Mouse (Mus musculus) heart, adult 9 months (tissue): ENCODE measurements at regions not wholly inside any gene's neighbourhood (a gene's known extent, or its start where the extent isn't known, plus 50 kb on each side); places are given as distances from the start of the nearest gene placed in this dataset.

Source experiments
- DNase-seq, 2 experiments: peaks; one replicate each; pipeline ENCODE4 v3.0.0; 2022; ENCODE audit warnings: low spot score in 2 of 2

DNA sequence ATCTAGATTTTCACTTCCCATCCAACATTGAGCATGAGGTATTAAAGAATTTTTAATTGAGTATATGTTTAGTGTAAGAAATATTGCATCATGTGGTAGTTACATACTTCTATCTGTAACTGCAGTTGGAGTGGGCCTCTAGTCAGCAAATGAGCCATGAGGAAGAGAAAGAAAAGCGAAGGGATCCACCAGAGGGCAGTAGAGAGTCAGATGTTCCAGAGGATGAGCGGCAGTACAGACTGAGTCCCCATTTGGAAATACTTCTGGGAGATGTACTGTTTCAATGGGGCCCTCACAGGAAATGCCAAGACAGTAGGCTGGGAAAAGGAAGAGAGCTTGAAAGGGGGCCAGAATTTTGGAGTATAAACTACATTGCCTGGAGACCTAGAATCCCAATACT lies 221.2 kb downstream of the Myh15 start:
- DNase-seq: peak; percentile 5 to 47

DNA sequence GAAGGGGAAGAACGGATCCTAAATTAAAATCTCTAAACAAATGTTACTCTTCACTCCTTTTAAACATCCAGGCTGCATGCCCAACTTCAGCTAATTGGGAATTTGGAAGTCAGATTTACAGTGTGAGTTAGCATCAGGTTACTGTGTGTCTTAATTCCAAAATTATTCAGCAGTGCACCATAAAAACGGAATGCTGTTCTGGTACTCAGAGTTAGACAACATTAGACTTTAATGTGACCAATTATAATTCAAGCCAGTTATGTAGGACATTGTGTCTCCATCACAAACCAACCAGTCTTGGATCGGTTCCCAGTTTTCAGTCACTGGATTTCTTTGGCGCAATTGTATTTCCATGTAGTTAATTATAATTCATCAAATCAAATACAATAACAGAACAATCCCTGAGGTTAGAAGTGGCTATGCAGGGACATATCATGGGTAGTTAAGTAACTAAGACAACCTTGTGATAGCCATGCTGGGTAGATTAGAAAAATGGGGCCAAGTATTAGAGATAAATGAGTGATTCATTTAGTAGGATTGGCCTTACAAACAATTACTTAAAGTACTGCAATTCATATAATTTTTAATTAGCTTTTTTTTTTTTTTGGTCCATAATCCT lies 230.9 kb downstream of the Myh15 start:
- peak in 1 of 2 experiments; percentile 10 for DNase-seq

DNA sequence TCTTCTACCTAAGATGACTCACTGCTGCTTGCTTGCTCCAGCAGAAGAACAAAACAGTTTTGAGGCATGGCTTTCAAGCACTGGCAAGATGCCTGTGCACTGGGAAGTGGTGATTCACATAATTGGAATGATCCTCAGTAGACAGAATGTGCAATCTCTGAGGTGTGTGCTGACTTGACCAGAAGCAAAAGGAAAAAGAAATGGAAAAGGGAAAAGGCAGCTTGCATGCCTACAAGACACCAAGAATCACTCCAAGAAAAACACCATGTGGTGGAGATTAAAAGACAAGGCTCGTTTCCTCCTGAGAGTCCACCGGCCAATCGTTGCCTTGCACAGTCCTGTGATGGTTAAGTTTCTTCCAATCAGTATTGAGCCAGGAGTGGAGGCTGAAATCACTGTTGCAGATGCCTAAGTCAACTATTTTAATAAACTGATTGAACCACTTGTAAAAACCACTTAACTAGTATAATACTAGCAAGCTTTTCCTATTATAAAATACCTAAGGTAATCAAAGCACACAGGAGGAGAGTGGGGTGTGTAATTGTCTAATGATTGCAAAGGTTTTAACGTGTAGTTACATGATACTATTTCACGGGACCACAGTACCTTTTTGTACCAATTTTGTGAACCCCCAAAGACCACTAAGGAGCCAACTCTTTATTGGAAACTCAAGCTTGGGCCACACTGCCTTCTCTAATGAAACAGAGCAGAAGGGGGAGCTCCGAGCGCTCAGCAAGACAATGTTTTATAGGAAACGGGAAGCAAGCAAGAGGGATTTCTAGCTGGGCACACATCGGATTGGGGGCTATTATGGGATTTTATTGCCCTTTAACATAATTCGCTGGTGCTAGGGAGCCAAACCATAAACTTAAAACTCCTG lies 232.2 kb downstream of the Myh15 start:
- peak; percentile 15 to 32 for DNase-seq

DNA sequence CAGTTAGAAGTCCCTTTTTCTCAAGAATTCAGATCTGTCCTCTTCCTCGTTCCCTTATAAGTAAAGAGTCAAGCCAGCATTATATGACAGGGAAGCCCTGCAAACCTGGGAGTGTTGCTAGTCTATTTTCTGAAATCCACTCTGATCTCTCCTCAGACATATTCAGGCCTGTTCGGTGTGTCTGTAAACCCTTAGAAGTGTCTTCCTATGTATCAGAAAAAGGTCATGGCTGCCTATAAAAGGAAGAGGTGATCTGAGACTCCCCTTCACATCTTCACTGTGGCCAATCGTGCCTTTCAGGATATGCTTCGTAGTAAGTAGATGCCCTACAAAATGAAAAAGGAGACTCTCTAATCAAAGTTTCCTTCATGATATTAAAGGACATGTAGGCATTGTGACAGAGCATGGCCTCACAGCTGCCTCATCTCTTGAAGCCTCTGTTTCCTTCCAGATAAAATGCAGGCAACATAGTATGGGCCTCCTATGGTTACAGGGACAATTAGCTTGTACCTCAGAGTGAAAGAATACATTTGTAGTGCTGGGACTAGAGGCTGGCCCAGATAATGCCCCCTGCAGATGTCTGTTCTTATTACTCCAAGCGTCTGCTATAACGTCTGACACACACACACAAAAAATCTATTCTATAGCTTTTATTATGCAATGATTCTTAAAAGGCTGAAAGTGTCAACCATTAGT lies 246.5 kb downstream of the Myh15 start:
- DNase-seq: no peak

DNA sequence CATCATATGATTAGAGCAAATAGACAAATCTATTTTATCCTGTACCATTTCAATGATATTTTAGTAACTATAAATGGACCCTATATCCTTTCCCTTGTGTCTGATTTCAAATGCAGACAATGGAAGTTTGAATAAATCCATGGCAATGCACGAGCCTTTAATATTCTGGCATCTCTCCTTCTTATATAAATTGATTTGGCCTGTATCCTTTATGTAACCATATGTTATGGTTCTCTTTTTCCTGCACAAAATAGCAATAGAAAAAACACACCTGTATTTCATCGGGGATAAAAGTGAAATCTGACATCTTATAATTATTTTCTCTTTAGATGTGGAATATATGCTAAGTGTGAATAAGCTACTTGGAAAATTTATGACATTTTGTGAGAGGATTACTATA lies 247.1 kb downstream of the Myh15 start:
- no peak for DNase-seq

DNA sequence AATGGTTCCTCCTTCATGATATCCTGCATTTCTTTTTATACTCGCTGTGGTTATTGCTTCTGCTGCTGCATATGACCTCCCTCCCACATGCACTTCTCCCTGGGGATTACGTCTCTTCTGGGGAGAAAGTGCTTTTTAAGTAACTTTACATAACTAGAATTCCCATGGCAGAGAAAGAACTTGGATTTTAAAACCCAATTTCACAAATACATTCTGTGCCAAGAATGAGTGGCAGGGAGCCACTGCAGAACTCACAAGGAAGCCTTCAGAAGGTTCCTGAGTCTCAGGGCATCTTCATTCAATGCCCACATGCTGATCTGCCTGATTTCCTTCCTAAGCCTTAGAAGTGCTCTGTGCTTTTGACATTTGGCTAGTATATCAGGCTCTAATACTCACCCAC lies 259.8 kb downstream of the Myh15 start:
- DNase-seq: no peak

GRCm38 (mm10) chr16:49319047-49319678 lies 261.9 kb downstream of the Myh15 start:
- no peak for DNase-seq

DNA sequence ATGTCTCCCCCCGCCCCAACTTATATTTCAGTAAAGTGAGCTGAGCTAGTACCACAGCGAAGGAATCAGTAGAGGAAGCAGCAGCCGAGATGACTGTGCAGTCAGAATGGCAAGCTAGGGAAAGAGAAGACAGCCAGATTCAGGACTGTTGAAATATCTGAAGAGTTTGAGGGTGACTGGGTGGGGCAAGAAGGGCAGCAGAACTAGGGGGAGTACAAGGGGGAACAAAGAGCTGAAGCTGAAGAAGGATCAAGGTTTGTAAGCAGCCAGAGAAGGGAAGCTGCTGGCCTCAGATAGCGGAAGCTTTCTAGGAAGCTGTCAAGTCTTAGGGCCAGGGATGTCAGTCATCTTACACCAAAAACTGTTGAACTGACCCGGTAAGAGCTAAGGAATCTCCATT lies 262.5 kb downstream of the Myh15 start:
- DNase-seq: no peak

DNA sequence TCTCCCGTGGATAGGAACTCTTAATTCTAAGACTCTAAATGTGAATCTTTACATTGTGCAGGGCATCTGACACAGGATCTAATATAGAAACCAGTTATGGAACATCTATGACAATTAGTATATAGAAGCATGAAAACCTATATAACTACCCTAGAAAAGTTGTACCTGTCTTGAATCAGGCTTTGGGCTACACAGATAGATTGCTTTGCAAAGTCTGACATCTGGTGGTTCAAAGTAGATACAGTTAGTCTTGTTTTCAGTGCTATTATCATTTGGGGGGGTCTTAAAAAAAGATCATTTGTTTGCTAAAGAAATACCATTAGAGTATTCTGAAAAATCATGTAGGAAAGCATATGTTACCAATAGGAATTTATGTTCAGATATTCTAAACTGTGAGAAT lies 264.7 kb downstream of the Myh15 start:
- no peak for DNase-seq

DNA sequence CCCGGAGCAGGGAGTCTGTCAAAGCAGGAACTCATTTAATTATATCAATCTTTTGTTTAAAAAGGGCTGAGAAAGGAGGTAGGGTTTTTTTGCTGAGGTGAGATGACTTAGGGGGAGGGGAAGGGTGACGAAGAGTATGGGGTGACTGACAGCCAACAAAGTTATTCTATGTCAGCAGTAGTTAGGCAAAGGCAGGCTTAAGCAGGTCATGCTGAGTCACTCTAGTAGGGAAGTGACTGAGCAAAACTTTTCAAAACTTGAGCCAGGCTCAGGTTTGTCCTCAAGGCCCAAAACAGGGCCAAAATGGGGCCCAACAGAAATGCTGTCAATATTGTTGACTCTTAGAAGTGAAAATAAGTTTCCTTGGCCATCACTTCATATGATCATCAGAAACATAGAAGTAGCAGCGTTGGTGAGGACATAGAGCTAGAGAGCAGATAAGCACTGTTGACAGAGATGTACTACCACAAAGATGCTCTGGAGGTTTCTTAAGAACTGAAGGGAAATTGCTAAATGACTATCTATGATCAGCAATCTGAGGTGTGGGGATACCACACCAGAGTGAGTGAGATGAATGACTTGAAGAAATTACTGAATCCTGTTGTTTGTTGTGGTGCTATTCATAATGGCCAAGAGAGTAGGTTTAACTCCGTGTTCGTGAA lies 273.6 kb downstream of the Myh15 start:
- DNase-seq: no peak

GRCm38 (mm10) chr16:49332107-49332722 lies 274.9 kb downstream of the Myh15 start:
- peak; percentile 7 to 33 for DNase-seq

DNA sequence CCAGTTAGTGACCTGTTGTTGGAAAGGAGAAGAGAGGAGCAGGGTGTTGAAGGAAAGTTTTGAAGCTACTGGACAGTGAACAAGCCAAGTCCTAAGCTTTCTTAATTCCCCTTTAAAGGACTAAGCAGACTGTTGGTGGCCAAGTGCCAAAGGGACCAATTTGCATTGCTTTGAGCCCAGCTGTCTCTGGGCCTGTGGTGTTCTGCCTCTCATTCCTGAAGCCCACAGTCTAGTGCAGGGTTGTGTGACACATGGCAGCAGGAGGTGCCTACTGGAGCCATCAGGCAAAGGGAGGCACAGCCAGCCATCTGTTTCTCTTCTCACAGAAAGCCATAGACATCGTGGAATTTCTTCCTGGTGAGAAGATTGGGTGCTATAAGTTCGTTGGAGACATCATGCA lies 278.6 kb downstream of the Myh15 start:
- no peak for DNase-seq

DNA sequence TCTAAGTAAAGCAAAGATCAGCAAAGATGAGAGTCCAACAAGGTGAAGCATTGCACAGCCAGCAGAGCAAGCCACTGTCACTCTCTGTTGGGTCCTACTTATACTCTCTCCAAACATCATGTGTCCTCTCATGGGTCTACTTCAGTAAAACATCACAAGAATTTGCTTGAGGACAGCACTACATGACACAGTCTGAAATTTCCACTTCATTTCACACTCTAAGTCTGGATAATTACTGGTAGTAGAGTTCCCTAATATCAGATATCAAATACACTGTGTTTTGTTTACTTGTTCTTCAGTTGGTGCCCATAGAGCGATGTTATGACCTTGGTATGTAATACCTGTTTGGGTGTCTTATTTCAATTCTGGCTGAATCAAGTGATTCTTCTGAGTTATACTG lies 280.7 kb downstream of the Myh15 start:
- DNase-seq: no peak

DNA sequence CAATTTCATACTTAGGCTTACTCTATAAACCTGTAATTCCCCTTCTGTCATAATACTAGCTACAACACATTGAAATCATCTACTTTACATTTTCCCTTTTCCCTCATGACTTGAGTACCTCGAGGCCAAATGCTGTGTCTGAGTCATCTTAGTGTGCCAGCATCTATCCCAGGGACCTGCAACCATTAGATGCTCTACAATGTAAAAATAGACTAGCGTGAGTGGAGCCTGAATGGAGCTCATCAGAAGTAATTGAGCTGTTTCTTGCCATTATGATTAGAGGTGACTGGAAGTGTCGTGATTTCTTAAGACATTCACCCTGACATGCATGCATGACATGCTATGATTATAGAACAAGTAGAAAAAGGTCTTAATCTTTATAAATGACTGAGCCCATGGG lies 301.1 kb downstream of the Myh15 start:
- no peak for DNase-seq

DNA sequence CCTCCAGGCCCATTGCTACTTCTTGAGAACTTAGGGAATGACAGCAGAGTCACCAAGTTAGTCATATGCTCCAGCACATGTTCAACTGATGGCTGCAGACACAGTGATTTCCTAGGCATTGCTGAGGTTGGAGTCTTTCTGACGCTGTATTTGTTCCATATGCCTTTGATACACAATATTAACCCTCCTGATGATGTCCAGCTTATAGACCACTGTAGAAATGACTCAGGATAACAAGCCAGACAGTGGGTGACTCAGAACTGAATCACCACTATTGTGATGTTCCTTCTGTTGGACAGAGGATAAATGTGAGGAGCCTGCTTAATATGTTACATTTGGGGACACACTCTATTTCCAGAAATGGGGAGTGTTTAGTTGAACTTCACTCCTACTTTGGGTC lies 304.4 kb downstream of the Myh15 start:
- DNase-seq: no peak

DNA sequence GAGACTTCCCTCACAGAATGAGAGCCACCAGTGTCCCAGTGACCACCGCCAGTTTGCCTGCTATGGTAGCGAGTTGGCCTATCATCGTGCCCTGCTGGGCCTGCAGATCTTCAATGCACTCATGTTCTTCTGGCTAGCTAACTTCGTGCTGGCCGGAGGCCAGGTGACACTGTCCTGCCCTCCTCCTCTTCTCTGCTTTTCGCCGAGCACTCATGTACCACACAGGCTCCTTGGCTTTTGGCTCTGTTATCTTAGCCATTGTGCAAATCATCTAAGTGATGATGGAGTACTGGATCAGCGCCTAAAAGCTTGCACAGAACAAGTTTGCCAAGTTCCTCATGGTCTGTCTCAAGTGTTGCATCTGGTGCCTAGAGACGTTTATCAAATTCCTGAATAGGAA lies 312.2 kb downstream of the Myh15 start:
- no peak for DNase-seq

DNA sequence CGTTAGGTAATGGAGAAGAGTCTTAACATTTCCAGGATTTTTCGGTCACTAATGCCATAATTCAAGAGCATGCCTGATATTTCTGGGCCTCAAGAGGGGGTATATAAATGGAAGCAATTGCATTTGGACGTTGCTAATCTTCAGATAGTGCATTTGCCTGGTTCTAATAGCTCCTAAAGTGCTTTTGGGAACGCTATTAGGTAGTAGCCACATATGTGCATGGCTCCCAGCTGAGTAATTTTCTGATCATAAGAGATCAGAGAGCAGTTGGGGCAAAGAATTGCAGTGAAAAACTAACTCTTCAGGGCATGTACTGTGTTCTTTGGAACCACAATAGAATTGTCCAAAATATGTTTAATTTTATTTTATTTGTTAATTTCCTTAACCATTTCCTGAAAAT lies 317.8 kb downstream of the Myh15 start:
- DNase-seq: no peak

- DNase-seq: no peak
Measured at GRCm38 (mm10) chr16:49378917-49379473, 320.0 kb upstream of the Ift57 start.

GRCm38 (mm10) chr16:49388135-49388534 lies 310.9 kb upstream of the Ift57 start:
- DNase-seq: no peak

- DNase-seq: no peak
Measured at GRCm38 (mm10) chr16:49407956-49408795, 290.9 kb upstream of the Ift57 start.
